Mouse (Mus musculus): ENCODE data around the gene Syt1.

Syt1 gene

DNA sequence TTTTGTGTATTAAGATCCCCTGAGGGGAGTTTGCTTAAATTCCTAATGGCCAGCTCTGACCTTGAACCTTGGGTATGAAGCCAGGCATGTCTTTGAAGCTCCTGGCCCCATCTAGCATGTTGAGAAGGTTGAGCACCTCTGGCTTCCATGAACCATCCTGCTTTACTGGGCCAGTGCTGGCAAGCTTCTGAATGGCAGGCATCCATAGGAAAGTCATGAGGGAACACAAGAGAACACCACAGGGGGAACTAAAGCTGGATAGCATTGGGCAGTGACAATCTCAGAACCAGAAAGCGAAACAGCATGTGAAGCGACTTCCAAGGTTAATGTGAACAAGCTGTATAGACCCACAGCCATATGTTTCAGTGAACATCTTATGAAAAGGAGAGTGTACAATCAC, 130.4 kb downstream of the Syt1 start:
- DNase-seq = no peak

DNA sequence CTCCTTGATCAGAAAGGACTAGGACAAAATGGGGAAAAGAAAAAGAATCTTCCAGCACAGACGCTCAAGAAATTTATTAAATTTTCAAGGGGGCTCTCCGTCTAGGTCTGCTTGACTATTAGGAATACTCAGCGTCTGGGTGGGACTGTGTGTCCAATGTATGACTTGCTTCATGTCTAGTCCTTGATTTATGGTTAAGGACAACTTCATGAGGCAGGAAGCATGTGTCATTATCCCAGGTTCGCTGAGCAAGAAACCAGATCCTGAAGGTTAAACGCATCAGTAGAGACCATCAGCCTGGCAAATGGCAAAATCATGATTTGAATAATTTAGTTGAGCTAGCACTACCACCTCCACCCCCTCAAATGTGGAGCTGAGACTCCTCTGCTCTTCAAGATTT, 135.1 kb downstream of the Syt1 start:
- DNase-seq = no peak

DNA sequence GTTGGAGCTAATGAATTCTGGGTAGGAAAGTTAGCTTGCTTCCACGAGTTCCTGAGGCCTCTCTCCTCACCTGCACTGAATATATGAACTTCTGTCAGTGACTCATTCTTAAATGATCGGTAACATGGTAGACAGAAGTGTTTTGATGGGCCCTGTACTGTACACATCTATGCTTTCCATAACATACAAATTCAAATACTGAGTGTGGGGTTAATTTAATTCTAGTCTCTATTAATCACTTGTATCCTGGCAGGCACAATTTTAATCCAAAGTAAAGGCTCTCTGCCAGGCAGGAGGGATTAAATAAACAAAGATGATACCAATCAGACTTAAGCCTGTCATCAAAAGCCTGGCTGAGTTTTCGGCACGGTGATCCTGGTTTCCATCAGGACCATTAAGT, 136.1 kb downstream of the Syt1 start:
- no peak for DNase-seq

DNA sequence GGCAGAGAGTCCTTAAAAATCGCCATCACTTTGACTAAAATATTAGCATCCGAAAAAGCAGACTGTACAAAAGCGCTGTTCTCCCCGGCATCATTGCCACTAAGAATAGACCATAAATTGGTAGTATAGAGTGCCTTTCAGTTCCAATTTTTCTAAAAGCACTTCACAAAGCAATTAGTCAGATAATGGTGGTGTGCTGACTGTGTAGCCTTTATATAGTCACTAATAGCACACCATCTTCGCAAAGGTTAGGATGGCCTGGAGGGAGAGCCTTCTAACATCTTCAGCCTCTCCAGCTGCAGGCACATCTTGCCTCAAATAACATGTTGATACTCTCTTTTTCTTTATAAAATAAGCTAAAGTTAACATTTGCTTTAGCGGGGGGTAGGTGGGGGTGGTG, 138.4 kb downstream of the Syt1 start:
- DNase-seq = no peak

DNA sequence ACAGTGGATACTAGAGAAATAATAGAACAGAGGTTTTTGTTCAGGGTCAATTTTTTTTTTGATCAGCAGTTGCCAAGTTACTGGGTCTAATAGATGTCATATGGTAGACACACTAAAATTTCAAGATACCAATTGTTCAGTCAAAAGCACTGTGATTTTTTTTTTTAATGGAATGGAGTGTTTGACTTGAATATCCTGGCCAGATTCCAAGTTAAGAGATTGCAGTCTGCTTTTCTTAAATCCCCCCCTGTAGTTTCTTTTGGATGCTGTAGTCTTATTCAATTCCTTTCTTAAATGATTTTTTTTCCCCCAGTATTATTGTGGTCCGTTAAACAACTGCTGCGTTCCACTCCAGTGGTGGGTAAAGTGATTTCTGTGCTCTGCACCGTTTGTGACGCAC, 140.2 kb downstream of the Syt1 start:
- DNase-seq = no peak

DNA sequence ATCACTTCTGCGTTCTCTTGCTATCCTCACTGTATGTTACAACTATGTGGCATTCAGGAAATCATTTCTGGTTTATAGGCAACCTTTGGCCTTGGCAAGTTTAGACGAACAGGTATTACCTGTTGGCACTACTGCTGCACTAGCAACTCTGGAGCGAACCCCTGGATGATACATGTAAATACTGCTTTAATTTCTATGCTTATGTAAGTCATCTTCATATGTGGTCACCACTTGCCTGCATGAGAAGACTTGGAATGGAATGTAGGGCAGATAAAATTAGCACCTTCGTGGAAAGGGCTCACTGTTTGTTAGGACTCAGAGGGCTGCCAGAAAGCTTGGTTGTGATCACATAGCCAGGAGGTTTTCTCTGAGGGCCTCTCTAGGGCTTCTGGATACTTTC, 142.6 kb downstream of the Syt1 start:
- no peak for DNase-seq

DNA sequence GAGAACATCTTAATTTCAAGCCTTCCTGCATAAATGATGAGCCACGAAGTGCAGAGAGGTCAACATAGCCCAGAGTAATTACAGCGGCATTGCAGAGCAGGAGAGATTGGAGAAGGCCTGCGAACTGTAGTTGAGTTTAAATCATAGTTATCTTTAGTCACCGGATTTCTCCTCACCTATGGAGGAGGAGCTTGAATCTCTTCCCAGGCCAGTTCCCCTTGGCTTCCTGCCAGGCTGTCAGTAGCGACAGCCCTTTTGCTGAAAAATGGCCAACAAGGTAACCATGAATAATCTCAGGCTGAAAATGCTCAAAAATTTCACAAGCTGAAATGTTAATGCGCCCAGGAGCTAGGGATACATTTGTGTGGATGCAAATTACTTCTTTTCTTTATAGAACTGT, 143.6 kb downstream of the Syt1 start:
- no peak for DNase-seq

DNA sequence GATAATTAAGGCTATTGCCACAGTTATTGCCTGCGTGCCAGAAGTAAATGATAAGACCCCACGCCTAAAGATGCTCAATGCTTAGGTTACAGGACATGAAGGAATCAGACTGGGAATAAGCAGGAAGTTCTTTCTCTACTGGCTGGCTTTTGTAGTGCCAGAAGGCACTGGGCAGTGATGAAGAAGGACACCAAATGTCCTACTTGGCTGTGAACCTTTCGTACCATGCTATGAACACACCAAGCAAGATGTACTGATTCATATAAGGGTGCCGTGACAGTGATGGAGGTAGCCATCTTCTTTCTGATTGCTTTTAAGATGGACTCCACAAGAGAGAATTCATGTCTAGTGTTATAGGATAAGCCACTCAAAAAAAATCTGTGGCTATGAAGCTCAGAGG, 145.2 kb downstream of the Syt1 start:
- DNase-seq = no peak

DNA sequence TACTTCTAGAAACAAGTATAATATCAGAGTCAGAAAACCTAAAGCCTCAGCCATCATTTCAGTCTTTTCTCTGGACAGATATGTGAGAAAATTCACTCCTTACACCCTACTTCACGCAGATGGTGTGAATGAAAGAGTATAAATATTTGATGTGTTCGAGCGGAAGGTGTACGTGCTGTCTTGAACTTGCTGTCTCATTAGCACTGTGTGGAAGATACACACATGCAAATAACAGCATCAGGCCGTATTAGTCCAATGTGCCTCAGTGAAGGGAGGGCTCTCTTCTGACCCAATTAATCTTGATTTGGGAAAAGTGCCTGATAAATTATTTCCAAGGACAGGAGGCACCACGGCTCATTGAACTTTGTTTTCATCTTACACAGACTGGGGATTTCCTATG, 154.8 kb downstream of the Syt1 start:
- DNase-seq = no peak

DNA sequence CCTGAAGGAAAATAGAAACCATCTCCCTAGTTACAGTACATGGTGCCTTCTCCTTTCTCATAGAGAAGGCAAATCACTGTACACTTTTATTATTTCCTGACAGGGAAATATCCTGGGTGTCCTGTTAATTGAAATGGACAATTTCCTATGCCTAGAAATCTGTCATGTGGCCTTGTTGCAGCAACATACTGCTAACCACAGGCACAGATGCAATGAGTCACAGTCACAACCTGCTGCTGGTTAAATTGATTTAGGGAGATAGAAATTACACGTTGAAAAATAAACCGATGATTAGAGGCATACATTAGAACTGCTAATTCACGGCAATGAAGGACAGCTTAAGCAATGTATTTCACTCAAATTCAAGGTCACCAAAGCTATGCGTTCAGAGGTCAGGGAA, 158.0 kb downstream of the Syt1 start:
- no peak for DNase-seq

DNA sequence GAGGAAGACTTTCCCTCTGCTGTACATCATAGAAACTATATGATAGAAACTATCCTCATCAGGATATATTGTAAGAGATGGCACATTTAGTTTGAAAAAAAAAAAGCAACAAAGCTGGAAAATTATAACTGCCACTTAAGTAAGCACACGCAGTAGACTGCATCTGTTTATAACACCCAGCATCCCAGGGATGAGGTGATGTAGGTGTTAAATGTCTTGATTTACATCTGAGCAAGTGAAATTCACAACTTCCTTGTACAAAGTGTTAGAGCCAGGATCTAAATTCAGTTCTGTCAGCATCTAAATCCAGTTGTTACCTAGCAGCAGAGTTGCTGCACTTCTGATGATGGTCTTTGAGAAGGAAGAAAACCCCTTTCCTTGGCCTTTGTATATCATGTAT, 173.3 kb downstream of the Syt1 start:
- no peak for DNase-seq

DNA sequence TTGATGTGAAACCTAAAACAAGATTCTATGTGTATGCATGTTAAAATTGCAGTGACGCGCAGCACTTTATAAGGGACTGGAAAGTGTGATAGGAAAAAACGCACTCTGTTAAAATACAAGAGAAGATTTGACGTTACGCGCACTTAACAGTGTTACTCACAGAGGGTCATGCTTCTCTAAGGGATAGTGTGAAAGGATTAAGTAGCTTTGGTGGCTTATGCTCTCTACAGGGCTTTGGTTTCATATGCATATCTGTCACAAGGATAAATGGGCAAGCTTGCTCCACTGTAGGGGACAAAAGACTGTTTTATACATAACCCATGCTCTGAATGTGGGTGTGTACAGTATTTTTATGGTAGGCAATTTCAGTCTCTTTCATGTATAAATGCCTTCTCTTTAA, 178.5 kb downstream of the Syt1 start:
- DNase-seq = no peak

DNA sequence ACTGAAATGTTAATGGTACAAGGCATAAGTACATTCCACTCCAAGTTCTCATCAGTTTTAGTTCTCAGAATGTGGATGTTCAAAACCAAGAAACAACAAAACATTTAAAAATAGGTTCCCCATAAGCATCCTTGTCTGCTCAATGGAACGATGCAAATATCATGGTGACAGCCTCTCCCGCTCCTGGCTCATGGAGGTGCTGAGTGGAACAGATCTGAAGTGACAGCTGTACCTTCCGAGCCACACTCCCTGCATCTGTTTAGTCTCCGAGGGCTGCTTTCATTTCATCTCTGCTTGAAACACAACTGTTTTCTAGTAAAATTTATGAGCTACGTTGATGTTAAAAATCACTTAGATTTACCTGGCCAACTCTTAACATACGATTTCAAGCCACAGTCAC, 179.0 kb downstream of the Syt1 start:
- DNase-seq = no peak

DNA sequence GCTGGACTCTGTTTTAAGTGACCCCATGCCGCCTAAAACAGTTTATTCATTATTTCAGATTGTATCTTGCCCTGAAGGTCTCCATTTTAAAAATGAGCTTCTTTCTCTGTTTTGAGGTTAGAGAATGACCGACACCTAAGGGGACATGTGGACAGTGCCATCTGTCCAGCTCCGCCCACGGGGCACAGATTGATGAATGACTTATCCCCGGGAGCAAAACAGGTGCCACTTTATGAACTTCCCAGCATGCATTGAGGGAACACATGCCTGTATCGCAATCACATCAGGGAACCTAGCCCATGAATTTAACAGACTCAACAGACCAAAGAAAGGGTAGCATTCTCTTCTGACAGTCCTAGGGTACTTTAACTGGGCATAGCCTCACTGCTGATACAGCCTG, 188.5 kb downstream of the Syt1 start:
- no peak for DNase-seq

DNA sequence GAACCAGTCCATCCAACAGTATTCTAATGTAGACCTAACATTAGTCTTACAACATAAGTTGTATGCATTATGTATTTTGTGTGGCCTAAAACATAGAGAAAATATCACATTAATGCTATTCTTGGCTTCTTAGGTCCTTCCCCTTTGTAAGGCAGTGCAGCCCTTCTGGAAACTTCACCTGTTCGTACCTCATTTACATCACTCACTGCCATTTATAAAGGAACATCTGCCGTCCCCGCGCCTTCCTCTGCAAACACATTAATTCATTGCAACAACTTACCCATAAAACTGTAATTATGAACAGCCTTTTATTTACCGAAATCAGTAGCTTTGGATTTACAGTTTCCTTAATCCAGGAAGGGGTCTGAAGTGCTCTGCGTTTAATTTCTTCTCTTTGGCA, 195.4 kb downstream of the Syt1 start:
- no peak for DNase-seq

DNA sequence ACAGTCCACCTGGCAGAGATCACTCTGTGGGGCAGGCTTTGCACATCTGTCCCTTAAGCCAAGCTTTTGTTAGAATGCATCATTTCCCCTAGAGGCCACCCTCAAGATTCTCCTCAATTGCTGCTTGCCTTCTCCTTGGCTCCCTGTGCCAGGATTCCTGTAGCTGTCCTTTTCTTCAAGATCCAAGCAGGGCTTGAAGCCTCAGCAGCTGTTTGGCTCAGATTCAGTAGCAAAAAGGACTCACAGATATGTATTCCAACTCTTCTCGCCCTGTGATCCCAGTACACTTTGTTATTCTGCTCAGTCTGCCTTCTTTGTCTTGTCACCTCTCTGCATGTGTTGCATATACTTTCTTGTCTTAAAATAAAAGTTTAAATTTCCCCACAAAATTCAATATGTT, 206.4 kb downstream of the Syt1 start:
- no peak for DNase-seq

DNA sequence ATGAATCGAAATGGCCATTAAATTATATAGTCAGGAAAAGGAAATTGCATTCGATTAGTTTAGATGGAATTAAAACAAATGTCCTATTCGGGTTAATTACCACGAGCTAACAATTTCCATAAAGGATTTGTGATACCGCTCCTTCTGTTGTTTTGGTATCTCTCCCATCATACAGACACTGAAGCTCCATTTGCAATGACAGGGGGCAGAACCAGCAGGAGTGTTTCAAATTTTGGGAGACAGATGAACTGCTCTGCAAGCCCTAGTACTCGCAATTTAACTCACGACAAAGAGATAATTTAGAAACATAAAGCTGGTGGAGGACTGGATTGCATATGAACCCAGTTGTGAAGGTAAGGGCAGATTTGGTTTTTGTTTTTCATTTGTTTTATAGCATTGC, 210.0 kb downstream of the Syt1 start:
- no peak for DNase-seq

DNA sequence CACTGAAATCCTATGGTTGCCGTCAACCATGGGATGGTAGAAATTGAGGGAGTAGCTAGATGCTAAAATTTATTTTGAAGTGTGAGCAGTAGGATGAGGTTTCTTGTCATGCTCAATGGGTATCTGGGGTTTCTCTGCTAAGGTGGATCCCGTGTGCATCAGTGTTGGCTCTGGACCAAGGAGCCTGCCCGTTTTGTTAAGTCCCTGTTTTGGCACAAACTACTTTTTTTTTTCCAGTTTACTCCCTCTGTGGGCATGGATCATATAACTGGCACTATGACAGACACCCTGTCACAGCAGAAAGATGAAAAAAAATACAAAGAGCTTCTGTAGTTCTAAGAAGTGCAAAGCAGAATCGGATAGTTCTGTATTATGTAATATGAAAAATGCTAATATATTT, 212.0 kb downstream of the Syt1 start:
- DNase-seq = no peak

DNA sequence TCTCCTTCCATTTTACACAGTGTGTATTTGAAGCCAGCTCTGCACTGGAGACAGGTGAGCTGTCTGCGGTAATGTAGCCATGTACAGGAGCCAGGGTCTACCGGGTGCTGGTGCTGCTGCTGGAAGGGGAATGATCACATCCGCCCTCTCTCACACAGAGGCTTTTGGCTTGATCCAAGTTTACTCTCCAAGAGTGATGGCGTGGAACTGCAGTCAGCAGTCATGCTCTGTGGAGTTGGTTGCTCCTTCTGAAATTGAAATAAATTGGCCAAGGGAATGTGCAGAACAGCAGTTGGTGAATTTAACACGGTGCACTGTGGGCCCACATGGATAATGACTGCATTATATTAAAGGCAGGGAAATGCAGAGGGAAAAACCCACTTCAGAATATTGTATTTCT, 228.0 kb downstream of the Syt1 start:
- DNase-seq = no peak

DNA sequence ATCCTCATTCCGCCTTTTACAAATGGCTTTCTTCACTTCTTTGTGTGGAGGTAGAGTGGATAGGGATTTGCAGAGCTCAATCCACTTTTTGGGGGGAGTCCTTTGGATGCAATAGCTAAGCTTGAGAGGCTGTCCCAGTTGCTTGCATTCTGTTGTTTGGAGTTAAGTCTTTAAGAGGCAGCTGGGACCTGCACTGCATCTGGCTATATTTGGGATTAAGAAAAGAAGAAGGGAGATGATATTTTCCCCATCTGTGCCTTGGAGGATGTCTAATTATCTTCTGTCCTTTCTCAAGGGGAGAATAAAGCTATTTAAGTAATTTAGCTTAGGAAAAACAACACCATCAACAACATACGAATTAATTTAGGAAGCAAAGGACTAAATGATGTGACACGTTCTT, 230.2 kb downstream of the Syt1 start:
- no peak for DNase-seq

DNA sequence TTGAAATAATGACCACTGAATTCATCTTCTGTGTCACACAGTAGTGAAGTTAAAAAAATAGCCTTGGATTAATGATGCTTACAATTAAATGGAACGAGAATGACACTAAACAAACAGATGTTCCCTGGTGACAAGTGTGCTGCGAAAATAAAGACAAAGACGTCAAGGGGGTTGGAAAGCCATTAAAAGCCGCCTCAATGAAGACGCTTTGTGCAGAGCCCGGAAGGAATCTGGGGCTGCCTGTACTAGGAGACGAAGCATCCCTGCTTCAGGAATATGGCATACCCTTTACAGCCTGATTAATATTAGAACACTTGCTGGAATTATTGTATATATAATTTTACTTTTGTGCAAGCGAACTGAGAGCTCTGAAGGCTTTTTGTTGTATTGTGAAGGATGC, 234.0 kb downstream of the Syt1 start:
- DNase-seq = no peak

DNA sequence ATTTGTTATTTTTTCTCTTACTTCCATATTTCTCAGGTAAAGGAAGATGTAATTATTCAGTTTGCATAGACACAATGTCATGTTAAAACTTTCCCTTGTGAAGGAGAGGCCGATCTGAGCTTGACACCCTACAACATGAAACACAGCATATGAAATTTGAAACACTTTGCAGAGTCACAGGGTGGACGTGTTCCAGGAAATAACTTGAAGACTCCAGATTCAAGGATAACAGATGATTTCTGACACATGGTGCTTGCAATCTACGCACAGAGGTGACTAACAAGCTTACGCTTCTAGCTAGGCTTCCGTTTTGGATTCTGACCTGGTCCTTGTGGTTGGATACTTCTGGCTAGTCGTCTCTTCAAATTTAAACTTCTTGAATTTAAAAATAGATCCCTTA, 239.7 kb downstream of the Syt1 start:
- no peak for DNase-seq

DNA sequence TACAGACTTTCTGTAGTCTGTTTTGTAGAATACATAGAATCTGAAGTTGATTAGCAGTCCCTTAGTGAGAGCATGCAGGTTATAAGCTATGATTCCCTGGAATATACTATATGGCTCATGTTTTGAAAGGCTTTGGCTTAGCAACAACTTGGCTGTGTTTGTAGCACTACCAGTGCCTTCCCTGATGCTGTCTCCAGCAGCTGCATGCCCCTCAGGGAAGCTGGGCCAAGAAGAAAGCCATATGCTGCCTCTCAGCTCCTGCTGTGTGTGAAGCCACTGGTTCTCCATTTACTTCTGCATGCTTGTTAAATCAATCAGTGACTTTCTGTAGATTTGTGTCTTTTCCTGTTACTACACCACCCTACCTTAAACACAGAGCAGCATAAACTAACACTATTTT, 245.2 kb downstream of the Syt1 start:
- DNase-seq = no peak

DNA sequence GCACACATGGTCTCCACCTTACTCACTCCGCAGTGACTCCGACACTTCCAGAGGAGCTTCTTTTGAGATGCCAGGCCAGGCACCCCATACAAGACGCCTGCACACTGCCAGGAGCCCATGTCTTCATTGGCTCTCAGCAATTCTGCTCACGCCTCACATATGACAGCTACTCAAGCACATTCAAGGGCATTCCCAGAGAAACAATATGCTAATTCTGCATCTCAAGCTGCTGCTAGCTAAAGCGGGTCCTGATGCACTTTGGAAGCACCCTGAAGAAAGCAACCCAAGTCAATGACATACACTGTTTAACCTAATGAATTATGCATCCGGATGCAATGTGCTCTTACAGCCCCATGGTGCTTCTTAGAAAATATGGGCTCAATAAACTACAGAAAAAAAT, 247.1 kb downstream of the Syt1 start:
- no peak for DNase-seq

DNA sequence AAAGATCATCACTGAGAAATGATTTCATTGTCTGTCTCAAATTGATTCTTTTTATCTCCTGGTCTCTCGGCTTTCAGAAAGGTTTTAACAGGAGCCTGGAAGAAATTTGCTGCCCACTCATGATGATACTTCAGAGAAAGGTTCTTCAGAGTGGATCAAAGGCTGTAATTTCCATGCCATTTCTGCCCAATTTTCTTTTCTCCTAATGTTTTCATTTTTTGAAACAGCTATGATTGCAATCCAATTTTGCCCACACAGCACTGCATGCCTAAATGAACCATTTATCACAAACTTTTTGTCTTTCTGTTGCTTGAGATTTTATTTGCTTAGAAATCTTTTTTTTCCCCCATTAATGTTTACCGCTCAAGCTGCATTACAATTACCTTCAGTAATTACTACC, 257.5 kb downstream of the Syt1 start:
- no peak for DNase-seq

DNA sequence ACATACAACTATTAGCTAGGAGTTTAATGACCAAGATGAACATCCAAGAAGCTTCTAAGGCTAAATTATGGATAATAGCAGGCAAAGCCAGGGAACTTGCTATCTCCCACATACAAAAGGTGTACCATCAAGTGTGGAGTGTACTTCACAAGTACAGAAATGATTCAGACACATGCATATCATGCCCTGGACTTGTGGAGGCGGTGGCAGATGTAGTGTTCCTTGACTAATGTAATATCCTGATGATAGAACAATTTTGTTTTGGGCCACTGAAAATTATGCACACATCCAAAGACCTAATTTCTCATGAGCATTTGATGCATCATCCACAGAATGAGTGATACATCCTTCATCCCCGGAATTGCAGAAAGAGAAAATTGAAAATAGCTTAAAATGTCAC, 267.0 kb downstream of the Syt1 start:
- no peak for DNase-seq

DNA sequence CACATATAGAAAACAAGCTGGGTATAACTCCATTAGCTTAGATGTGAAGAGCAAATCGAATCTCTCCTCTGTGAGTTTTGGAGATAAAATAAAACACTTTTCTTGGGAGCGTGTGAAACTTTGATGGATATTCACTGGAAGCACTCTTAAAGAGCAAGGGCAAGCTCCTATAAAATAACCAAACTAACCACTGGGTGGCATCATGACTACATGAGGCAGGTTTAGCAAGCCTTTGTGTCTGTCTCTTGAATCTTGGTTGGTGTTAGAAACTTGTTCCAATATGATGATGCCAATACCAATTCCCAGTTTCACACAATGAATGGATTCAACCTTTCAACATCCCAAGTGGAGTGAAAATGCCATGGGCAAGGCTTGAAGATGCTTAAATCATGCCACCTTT, 276.8 kb downstream of the Syt1 start:
- no peak for DNase-seq

Data from spleen, adult 18-20 months (tissue).